Mouse (Mus musculus) Muller cell, postnatal 12 days (primary cell): ENCODE data around the gene Pibf1.
A peak's percentile ranks its signal among the peaks of the same experiment; 100 is the strongest.

Experiments
- DNase-seq: peaks from one replicate; pipeline ENCODE4 v3.0.0-alpha.2; 2015; ENCODE audit errors: inconsistent ontology term

The Pibf1 gene

GRCm38 (mm10) chr14:99140036-99140435, 40.8 kb downstream of the Pibf1 start:
- DNase-seq, result no peak

- DNase-seq, result peak; percentile 62
Measured at GRCm38 (mm10) chr14:99141786-99142633, 42.8 kb downstream of the Pibf1 start.

GRCm38 (mm10) chr14:99146841-99147240, 47.6 kb downstream of the Pibf1 start:
- peak; percentile 84 for DNase-seq

- no peak for DNase-seq
Measured at GRCm38 (mm10) chr14:99152683-99153082, 53.5 kb downstream of the Pibf1 start.

- no peak for DNase-seq
Measured at GRCm38 (mm10) chr14:99159940-99160339, 60.7 kb downstream of the Pibf1 start.

GRCm38 (mm10) chr14:99163051-99163450, 63.8 kb downstream of the Pibf1 start:
- DNase-seq, result no peak

- peak; percentile 2 for DNase-seq
Measured at GRCm38 (mm10) chr14:99174138-99174745, 75.0 kb downstream of the Pibf1 start.

- no peak for DNase-seq
Measured at GRCm38 (mm10) chr14:99176559-99176958, 77.3 kb downstream of the Pibf1 start.

GRCm38 (mm10) chr14:99190153-99190790, 91.0 kb downstream of the Pibf1 start:
- DNase-seq, result peak; percentile 32

- DNase-seq, result no peak
Measured at GRCm38 (mm10) chr14:99205865-99206264, 106.6 kb downstream of the Pibf1 start.

GRCm38 (mm10) chr14:99206591-99206990, 107.4 kb downstream of the Pibf1 start:
- DNase-seq, result no peak

GRCm38 (mm10) chr14:99210431-99210830, 111.2 kb downstream of the Pibf1 start:
- DNase-seq, result no peak

GRCm38 (mm10) chr14:99218396-99219012, 119.3 kb downstream of the Pibf1 start:
- DNase-seq, result no peak

- no peak for DNase-seq
Measured at GRCm38 (mm10) chr14:99219757-99220171, 120.5 kb downstream of the Pibf1 start.

- no peak for DNase-seq
Measured at GRCm38 (mm10) chr14:99225929-99226328, 126.7 kb downstream of the Pibf1 start.

GRCm38 (mm10) chr14:99229071-99229780, 130.0 kb downstream of the Pibf1 start:
- no peak for DNase-seq

- DNase-seq, result no peak
Measured at GRCm38 (mm10) chr14:99233056-99233455, 133.8 kb downstream of the Pibf1 start.

- no peak for DNase-seq
Measured at GRCm38 (mm10) chr14:99237115-99237514, 137.9 kb downstream of the Pibf1 start.

- no peak for DNase-seq
Measured at GRCm38 (mm10) chr14:99240563-99240962, 141.3 kb downstream of the Pibf1 start.

- no peak for DNase-seq
Measured at GRCm38 (mm10) chr14:99244508-99244907, 145.3 kb downstream of the Pibf1 start.

- DNase-seq, result no peak
Measured at GRCm38 (mm10) chr14:99262026-99262425, 162.8 kb downstream of the Pibf1 start.

- DNase-seq, result no peak
Measured at GRCm38 (mm10) chr14:99263816-99264215, 164.6 kb downstream of the Pibf1 start.
